Mouse (Mus musculus) mouse trophoblast stem cell (cell line): ENCODE measurements around the gene Tmem235.
"Not testable (repeated sequence)": the region's sequence is repeated elsewhere in the genome, so short reads cannot be mapped to it uniquely, and the experiment has no call there.

Source experiments
- in situ Hi-C, 2 experiments: fragments of 300-500 bp; cut with MseI, MboI; formaldehyde crosslinking; loops; 2 replicates in 1 of 2; 3 replicates in 1 of 2; pipeline ENCODE4 v1.15.1; 2025

Tmem235 gene

DNA sequence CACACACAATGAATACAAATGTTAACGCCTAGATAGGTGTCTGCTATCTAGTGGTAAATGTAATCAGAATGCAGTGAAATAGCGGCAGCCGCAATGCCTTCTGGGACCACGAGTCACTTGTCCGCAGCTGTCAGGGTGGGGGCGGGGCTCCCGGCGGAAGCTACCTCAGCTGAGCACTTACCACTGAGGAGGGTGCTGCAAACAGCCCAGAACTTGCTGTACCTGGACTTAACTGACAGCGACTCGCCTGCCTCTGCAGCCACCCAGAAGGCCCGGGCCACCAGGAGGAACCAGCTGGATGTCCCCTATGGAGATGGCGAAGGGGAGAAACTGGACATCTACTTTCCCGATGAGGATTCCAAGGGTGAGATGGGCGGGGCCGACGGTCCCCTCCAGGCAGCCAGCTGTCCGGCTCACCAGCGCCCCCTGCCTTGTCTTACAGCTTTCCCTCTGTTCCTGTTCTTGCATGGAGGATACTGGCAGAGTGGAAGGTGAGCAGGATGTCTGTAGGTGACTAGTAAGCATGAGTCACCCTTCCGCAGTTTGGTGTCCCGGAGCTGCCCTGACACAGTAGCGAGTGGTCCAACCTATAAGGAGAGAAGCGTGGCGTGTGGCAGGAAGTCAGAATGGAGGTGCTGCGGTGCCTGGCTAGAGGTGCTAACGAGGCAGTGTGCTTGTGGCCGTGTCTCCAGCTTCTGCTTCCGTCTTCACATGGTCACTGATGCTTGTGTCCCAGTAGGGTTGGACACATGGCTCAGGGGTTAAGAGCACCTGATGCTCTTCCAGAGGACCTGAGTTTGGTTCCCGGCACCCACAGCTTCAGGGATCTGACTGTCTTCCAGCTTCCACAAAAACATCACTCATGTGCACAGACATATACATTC is 28.2 kb upstream of the Tmem235 start:
- in situ Hi-C loops: no loop called here

DNA sequence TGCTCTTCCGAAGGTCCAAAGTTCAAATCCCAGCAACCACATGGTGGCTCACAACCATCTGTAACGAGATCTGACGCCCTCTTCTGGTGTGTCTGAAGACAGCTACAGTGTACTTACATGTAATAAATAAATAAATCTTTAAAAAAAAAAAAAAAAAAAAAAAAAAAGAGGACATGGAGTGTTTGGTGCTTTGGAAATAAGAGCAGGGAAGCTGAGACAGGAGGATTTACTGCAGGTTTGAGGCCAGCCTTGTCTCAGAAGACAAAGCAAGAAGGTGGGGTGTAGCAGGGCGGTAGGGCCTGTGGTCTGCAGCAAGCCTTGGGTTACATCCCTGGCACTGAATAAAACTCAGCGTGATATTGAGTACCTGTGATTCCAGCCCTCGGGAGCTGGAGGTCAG is 27.0 kb upstream of the Tmem235 start:
- in situ Hi-C loops: not testable (repeated sequence)

DNA sequence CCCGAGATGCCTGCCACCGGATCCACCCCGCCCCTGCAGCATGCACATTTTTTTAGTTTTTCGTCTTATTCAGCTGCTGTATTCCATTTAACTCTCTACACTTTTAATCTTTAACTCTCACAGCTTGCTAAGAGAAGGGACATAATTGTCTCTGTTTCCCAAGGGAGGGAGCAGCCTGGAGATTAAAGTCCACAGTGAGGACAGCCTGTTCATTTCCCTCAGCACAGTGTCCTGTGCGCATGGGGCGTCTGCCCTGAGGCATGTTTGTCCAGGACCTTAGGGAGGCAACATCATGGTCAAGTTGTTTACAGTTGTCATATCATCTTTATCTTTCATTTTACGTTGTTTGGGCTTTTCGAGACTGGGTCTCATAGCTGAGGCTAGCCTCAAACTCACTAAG is 26.5 kb upstream of the Tmem235 start:
- in situ Hi-C loops: no loop called here

DNA sequence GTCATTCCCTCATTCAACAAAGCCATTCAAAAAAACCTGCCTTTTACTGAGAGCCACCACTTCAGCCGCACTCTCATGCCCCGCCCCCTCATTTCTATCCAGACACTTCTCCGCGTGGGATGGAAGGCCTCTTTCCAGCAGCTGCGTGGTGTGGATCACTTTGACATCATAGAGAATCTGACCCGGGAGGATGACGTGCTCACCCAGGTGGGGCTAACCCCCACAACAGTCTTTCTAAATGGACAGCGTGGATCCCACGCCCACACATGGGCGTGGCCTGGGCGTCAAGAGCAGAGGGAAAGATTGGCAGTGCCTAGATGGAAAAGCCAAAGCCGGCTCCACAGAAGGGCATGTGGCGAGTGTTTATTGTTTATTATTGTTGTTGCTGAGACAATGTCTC is 24.2 kb upstream of the Tmem235 start:
- in situ Hi-C loops: no loop called here

DNA sequence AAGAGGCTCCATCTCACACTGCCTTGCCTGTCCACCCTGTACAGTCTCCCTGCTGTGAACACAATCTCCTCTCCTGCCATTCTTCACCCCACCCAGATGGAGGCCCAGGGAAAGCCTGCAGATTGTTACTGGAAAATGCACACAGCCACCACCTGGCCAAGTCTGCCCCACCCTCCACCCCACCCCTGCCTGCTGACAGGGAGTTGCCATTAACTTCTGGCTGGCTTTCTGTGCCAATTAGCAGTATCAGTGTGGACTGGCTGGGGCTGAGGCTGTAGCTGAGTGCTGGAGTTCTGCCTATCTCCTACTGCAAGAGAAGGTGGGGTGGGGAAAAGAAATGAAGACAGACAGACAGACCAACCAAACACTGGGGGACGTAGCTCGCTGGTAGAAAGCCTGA is 22.0 kb upstream of the Tmem235 start:
- in situ Hi-C loops: no loop called here

DNA sequence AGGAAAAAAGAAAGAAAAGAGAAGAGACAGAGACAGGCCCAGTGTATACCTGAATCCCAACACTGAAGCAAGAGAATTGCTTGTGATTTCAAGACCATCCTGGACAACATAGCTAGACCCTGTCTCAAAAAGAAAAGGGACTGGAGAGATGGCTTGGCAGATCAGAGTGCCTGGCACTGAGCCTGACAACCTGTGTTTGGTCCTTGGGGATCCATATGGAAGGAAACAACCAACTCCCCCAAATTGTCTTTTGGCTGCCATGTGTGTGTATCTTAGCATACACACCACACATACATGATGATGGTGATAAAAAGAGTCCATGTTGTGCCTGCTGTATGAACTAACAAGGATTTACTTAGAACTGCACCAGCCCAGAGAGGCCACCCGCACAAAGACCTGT is 21.5 kb upstream of the Tmem235 start:
- in situ Hi-C loops: no loop called here

DNA sequence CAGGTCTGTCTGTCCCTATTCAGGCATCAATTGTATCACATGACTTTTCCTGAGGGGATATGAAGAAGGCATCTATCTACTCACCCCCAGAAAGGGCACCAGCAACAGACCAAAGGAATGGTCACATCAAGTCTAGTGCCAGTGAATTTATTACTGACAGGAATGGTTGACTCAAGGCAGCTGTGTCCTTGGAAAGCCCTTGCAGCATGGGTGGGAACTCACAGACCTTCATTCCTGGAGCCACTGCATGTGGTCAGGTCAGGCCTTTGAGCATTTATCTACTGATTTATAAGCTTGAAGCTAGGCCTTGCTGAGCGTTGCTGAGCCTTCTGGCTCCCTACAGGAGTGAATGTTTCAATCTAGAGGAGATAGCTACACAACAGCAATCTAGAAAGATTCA is 19.6 kb upstream of the Tmem235 start:
- in situ Hi-C loops: no loop called here

DNA sequence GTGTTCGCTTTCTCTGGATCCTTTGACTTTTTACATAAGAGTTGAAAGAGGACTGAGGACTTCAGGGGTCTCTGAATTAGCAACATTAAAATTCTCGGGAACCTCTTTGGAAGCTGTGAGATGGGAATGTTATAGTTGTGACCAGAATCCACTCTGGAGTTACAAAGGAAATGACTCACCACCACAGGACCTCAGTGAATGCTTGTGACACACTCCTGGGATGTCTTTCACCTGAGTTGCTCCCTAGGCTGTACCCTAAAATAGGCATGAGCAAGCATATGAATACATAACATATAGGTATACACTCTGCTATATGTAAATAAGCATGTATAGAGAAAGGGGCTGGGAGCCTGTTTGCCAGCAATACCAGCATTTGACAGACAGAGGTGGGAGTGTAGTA is 17.1 kb upstream of the Tmem235 start:
- in situ Hi-C loops: no loop called here

DNA sequence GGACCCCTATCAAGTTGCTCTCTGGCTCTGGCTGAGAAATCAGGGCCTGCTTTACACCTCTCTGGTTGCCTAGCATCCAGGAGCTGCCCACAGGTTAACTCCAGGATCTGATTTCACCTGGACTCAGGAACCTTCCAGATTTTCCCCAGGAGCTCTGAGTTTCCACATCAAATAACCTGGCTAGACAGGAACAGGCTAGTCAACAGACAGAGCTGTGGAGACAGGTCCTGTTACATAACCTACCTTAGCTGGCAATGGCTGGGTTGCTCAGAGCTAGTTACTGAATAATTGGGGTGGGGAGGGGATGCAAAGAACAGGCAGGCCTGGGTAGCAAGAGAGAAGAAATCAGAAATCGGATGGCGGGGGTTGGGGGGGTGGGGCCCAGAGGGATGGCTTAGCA is 15.6 kb upstream of the Tmem235 start:
- in situ Hi-C loops: no loop called here

DNA sequence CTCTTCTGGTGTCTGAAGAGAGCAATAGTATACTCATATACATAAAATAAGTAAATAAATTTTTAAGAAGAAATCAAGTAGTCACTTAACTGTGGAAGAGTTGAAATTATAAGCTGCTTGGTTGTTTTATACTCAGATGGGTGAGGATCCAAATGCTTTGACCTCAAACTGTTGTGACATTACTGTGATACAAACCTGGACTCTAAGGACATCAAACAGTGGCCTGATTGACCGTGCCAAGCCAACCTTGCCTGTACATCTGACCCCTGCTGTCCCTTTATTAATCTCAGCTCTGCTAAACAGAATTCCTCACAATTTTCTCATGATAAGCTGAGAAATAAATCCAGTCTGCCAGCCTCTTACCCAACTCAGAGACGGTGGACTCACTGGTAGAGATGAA is 14.9 kb upstream of the Tmem235 start:
- in situ Hi-C loops: no loop called here

DNA sequence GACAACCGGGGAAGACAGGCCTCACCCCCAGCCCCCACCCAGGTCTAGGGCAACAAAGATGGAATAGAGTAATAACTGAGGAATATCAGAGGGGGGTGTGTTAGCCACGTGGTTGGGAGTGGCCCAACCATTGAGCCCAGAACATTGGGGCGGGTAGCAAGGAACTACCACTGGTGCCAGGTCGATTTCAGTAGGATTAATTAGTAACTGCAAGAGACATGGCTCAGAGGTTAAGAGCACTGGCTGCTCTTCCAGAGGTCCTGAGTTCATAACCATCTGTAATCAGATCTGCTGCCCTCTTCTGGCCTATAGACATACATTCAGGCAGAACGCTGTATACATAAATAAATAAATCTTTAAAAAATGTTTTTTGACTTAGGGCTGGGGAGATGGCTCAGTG is 13.9 kb upstream of the Tmem235 start:
- in situ Hi-C loops: no loop called here

DNA sequence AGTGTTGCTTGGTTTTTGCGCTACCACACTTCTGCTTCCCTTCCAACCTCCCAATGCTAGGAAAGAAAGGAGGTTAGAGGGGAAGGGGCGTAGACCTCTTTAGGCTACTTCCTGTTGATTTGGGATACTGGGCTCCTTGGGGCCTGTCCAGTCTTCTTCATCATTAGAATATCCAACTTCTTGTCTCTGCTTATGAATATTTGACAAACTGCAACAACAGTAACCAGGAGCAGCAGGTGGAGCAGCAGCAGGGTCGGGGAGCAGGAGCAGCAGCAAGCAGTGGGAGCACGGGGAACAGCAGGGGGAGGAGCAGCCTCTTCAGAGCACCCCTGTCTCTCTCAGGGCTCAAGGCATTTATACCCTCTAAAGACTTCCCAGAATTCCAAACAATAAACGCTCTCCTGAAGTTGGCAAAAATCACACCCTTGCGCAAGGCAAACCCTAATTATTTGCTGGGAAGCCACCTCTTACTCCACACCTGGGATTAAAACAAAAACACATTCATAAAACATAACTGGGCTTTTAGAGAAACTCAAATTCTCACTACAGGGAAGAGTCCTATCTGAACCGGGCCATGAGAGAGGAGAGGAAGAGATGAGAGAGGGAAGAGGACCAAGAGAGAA is 12.8 kb upstream of the Tmem235 start:
- in situ Hi-C loops: no loop called here

DNA sequence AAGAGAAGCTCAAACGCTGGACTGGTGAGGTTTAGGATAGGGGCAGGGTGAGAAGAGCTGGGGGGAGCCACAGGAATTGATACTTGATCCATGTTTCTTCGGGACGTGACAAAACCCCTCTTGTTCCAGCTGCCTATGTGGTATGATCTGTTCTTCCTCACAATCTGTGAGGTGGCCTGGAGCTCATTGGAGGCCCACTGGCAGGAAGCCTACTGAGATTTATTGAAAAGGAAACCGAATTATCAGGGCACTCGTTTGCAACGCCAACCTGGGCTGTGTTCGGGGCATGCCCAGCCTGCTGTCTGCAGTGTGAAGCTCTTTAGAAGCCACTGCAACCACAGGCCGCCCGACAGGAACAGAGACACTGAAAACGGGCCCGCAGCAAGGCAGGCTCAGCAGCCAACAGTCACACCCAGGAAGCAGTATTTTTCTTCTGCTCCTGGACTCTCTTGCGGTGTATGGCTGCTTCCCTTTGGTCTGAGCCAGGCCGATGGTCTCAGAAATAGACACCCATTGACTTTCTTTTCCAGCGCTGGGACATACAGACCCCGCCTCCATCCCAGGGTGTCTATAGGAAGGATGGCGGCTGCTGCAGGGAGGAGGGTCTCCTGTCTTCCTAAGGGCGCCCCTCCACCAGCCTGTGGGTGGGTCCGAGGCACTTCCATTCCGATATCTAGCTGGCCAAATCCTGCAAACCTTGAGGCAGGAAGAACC is 12.1 kb upstream of the Tmem235 start:
- in situ Hi-C loops: no loop called here

DNA sequence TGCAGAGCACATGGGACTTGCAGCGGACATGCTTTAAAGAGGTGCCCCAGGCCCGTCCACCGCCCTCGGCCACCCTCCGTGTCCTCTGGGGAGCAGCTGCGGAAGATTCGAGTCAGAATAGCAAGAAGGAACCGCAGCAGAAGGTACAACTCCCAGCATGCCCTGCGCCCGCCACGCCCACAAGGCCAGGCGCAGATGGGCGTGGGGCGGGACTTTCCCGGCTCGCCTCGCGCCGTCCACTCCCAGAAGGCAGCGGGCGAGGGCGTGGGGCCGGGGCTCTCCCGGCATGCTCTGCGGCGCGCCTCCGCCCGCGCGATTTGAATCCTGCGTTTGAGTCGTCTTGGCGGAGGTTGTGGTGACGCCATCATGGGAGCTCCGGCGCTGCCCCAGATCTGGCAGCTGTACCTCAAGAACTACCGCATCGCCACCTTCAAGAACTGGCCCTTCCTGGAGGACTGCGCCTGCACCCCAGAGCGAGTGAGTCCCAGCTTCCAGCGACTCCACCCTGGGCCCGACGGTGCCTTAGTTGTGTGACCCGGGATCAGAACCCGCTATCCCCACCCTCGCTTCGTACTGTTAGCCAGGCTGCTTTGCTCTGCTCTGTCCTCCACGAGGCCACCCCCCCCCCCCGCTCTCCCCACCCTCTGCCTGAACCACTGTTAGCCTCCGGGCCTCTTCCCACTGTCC is 11.4 kb upstream of the Tmem235 start, which contains the start of gene Birc5:
Gene Birc5 (plus strand): TSS at position 267 of the 687 bp plus-strand sequence.
- in situ Hi-C loops: no loop called here

DNA sequence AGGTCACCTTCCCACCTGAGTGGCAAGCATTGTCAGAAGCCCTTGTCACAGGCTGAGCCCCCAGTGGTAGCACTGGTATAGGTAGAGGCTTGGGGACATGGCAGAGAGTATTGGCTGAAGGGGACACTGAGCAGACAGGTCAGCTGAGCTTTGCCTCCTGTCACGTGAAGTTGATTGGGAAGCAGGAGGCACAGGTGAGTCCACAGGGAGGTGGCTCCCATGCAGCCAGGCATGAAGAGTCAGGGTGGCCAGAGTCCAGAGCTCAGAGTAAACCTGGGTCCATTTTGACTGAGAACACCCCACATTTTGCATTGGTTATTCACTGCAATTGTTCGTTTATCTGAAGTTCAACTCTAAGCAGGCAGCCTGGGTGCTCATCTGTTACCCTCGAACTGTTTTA is 7.7 kb upstream of the Tmem235 start:
- in situ Hi-C loops: no loop called here

DNA sequence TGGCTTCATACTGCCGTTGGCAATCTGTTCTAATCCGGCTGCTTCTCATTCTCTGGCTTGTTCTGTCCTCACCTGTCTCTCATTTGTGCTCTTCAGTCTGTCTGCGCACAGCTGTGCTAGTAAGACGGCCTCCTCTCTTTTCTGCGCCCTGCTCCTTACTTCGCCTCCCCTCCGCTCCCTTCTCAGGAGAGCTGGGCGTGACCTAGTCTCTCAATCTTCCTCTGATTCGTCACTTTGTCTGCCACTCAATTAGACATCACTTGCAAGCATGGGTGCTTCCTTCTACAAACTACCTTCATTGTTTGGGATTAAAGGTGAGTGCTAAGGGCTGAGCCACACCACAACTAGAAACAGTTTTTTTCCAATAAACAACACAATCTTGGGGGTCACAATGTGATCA is 6.3 kb upstream of the Tmem235 start:
- in situ Hi-C loops: no loop called here

DNA sequence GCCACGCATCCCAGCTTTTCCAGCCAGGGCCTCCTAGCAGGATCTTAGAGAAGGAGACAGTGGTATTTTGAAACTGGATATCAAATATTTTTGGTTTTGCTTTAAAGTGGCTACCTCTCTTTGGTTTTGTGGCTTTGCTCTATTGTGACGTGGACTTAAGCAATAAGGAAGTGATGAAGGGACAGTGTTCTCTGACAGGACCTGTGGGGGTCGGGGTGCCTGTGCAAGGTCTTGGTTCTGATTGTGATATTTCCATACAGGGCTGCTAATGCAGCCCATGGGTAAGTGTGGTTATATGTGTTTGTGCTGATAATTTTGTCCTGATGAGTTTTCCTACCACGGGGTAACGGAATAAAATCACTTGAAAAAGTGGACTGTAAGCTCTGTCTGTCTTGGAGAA is 5.2 kb upstream of the Tmem235 start:
- in situ Hi-C loops: no loop called here

DNA sequence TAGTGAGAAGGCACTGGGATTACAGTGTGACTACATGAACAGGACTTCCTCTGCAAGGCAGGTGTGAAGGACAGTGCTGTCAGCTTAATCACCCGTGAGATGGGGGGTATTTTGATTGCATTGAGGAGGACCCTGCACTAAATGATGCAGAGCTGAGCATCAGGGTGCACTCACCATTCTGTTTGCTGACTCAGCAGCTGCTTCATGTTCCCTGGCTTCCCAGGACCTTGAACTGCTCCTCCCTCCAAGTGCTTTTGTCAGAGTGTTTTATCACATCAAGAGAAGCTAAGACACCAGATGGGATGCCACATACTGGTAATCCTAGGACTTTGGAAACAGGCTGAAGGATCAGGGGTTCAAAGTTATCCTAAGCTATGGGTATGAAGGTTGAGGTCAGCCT is 4.6 kb upstream of the Tmem235 start:
- in situ Hi-C loops: no loop called here

DNA sequence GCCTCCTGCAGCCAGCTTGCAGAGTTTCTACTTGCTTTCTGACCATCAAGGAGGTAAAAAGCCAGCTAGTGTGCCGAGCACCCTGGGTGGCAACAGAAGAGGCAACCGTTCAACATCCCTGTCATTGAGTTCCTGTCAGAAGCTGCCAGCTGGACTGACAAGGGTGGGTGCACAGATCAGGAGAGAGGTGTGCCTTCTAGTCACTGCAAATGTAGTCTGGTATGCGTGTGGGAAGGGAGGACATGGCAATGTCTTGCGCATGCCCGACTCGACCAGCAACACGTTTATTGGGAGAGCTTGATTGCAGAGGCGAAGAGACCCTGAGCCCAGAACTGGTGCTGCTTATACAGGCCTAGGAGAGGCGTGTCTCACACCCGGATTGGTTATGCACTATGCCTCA is 3.1 kb upstream of the Tmem235 start:
- in situ Hi-C loops: no loop called here

DNA sequence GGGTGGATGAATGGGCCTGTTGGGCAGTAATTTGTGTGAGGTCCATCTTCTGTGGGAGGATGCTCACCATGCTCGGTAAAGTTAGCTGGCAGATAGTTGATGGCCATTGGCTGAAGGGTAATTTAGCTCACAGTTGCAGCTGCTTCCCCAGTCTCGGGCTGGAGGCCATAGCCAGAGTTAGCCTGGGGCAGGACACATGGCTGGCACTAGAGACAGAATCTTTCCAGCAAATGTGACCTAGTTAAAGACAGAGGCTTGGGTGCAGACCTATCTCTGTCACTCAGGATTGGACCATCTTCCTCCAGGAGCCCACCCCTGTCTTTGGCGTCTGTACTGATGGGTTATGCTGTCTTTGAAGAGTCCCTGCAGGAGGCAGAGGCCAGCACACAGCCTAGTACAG is 2.2 kb upstream of the Tmem235 start:
- in situ Hi-C loops: no loop called here

DNA sequence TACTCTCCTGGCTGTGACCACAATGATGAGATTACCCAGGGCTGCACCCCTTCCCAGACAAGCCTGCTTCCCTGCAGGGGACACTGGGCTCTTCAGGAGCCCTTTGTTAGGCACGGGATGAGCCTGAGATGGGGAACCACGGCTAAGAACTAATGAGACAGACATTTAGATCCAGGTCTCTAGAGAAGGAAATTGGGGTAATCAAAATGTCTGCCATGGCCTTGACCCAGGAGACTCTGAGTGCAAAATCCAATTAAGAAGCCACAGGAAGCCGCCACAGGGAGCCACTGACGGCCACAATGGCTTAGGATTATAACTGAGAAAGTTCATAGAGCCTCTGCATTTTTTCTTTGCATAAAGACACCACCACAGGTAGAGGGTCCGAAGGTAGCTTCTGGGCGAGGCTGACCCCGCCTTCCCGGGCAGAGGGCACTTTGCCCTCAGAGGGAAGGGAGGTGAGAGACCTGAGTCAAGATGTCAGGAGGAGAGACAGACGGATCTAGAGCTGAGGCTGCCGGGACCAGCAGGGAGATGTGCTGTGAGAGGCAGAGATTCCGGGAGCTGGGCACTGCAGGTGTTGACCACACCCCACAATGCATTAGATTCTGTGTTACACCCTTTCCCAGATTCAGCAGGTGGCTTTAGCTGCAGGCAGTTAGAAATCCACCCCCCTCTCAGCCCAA is 2.8 kb downstream of the Tmem235 start:
- in situ Hi-C loops: no loop called here

DNA sequence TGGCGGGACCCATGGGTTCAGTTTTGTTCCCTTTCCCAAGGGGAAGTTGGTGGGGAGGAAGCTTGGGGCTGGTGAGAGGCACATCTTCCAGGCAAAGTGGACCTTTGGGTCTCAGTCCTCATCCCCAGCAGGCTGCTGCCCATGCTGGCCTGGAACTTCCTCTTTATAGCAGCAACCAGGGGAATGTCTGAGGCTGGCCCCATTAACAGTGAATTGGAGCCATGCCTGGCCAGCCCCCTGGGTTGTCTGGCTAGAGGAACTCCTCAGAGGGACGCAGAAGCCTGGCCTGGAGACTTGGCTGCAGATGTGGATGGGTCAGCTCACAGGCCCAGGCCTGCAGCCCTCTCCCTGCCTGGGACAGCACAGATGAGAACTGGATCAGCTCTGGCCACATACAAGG is 4.3 kb downstream of the Tmem235 start:
- in situ Hi-C loops: no loop called here
